Comparison of ENCODE assay signal across 13 mouse cellular contexts in genomic region chr12:77213896-77214564, GRCm38 (mm10).
"Had no signal": no experiment of that assay in that cellular context is flagged by ENCODE, and none has a peak within 500 bp of the region (broad histone marks: within the 10 kb centered on the region; RNA-seq: fewer than 3 reads in every experiment).

No protein-coding gene starts in this region.

- H3K4me2 ChIP-seq: liver, embryonic 13.5 days; lung, embryonic 15.5 days; midbrain, embryonic 12.5 days had no signal

- H3K27me3 ChIP-seq: liver, embryonic 13.5 days; lung, embryonic 15.5 days; megakaryocyte, embryonic 14.5 days; midbrain, embryonic 12.5 days had no signal

- H3K9ac ChIP-seq: liver, embryonic 13.5 days; liver, postnatal 0 days; lung, embryonic 15.5 days; midbrain, embryonic 12.5 days had no signal

- H3K36me3 ChIP-seq: limb, embryonic 10.5 days; liver, embryonic 13.5 days; lung, embryonic 15.5 days; midbrain, embryonic 12.5 days had no signal

- H3K4me3 ChIP-seq: left cerebral cortex, adult 2 months; limb, embryonic 10.5 days; liver, embryonic 13.5 days; lung, embryonic 15.5 days; megakaryocyte, embryonic 14.5 days; midbrain, embryonic 12.5 days had no signal

- H3K27ac ChIP-seq: left cerebral cortex, adult 2 months; limb, embryonic 10.5 days; liver, embryonic 13.5 days; lung, embryonic 15.5 days; macrophage; midbrain, embryonic 12.5 days; stomach, postnatal 0 days had no signal

- H3K9me3 ChIP-seq: limb, embryonic 10.5 days; liver, embryonic 13.5 days; lung, embryonic 15.5 days; megakaryocyte, embryonic 14.5 days; midbrain, embryonic 12.5 days had no signal

- ATAC-seq: intestine, embryonic 16.5 days; liver, postnatal 0 days had no signal

- DNase-seq: liver, embryonic 13.5 days; liver, postnatal 0 days; lung, postnatal 14 days; right cerebral cortex, postnatal 14 days; thymus, postnatal 4 days had no signal

- H3K4me1 ChIP-seq: limb, embryonic 10.5 days; lung, embryonic 15.5 days; midbrain, embryonic 12.5 days had no signal
